Mouse (Mus musculus): ENCODE data around the gene Ripor3. TPM values are rescaled to one million over a fixed set of nuclear protein-coding genes. Genes with fewer than 3 reads are reported as not detected.
A peak's percentile ranks its signal among the peaks of the same experiment; 100 is the strongest.
"Not testable (repeated sequence)": the region's sequence is repeated elsewhere in the genome, so short reads cannot be mapped to it uniquely, and the experiment has no call there.

Ripor3 gene
- not detected in 2 replicates for total RNA-seq (2014; fragmentation: Nextera tagmentation)
- total RNA-seq (2017) = not detected in 2 replicates

DNA sequence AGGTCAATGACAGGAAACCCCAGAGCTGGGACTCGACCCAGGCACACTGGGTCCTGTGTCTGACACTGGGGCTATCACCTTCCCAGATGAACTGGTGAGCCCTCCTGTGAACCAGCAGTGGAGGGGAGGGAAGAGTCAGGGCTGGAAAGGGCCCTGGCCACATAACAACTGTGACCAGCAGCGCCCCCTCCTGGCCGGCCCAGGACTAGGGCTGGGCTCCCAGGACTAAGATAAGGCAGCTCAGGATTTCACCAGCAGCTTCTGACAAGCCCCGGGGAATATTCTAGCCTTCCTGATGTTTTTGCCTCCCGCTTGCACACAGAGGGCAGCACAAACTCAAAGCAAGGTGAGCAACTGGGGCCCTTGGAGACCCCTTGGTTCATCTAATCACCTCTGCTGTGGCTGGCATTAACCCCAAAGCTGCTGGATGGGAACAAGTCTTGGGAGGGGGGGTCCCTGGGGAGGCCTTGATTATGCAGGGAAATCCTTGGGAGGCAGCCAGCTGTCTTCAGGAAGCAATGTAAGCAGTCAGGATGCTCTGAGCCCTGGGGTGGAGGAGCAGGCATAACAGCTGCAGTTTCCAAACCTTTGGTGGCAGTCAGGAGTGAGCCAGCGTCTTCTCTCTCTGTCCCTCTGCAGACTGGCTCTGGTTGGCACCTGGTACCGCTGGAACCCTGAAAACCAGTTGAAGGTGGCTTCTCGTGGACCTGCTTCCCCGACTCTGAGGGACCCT, at the start of gene Ripor3:
Gene Ripor3 (minus strand): TSS at position 683 of the 733 bp plus-strand sequence.
- peak; percentile 61 for ATAC-seq (replicated peaks; ENCODE audit: poor library complexity, severe bottlenecking)

DNA sequence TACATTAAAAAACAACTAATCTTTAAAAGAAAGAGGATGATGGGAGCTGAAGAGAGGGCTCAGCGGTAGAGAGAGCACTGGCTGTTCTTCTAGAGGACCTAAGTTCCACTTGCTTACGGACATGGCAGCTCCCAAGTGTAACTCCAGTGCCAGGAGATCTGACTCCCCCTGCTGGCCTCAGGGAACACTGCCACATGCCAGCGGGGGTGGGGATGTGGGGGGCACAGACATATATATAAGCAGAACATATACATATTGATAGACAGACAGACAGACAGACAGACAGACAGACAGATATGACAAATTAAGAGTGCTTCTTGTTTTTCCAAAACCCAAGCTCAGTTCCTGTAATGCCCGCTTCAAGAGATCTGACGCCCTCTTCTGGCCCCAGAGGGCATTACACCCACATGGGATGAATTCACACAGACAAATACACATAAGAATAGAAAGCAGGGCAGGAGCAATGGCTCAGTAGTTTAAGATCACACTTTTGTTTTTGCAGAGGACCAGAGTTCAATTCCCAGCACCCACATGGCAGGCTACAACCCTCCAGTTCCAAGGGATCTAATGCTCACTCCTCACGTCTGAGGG, 48.9 kb upstream of the Ripor3 start:
- no peak for ATAC-seq (replicated peaks; ENCODE audit: poor library complexity, severe bottlenecking)

DNA sequence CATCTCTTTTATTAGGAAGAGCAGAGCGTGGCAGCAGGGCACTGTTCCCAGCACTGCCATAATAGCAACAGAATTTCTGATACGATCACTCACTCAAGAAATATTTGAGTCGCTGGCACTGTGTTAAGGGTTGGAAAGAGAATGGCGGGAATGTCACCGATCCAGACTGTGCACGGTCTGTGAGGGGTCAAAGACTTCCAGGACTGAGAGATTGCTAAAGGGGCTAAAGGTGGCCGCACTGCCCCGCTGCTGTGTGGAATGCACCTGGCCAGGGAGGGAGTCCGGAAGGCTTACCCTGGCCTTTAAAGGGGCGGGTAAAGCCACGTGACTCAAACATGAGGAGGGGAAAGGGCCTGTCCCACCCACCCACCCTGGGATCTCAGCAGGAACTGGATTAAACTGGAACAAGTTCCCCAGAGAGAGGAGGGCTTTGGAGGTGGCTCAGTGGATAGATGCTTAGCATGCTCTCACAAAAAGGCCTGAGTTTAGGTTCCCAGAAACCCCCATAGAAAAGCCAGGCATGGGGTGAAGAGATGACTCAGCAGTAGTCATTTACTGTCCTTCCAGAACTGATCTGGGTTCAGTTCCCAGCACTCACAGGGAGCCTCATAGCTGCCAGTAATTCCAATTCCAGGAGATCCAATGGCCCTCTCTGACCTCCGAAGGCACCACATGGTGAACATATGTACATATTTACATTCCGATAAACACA, 48.2 kb upstream of the Ripor3 start:
- ATAC-seq (replicated peaks; ENCODE audit: poor library complexity, severe bottlenecking) = no peak

DNA sequence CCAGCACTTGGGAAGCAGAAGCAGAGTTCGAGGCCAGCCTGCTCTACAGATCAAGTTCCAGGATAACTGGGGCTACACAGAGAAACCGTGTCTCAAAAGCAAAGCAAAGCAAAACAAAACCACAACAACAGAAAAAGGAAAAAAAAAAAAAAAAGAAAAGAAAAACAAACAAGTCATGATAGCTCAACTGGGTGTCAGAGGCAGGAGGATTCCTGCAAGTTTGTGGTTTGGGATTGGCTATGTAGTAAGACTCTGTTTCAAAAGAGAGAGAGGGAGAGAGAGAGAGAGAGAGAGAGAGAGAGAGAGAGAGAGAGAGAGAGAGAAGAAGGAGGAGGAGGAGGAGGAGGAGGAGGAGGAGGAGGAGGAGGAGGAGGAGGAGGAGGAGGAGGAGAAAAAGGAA, 47.5 kb upstream of the Ripor3 start:
- not testable (repeated sequence) for ATAC-seq (replicated peaks; ENCODE audit: poor library complexity, severe bottlenecking)

DNA sequence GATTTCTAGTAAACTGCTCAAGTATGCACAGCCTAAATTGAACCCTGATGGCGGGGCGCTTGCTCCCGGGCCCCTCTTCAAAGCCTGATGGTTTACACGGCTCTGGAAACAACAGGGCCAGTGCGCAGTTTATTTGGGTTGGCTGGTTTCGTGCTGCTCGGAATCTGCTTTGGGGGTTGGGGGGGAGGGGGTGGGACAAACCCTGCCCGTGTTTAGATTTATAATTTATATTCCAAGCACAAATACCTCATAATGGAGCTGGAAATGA, 46.2 kb upstream of the Ripor3 start:
- ATAC-seq (replicated peaks; ENCODE audit: poor library complexity, severe bottlenecking) = no peak

DNA sequence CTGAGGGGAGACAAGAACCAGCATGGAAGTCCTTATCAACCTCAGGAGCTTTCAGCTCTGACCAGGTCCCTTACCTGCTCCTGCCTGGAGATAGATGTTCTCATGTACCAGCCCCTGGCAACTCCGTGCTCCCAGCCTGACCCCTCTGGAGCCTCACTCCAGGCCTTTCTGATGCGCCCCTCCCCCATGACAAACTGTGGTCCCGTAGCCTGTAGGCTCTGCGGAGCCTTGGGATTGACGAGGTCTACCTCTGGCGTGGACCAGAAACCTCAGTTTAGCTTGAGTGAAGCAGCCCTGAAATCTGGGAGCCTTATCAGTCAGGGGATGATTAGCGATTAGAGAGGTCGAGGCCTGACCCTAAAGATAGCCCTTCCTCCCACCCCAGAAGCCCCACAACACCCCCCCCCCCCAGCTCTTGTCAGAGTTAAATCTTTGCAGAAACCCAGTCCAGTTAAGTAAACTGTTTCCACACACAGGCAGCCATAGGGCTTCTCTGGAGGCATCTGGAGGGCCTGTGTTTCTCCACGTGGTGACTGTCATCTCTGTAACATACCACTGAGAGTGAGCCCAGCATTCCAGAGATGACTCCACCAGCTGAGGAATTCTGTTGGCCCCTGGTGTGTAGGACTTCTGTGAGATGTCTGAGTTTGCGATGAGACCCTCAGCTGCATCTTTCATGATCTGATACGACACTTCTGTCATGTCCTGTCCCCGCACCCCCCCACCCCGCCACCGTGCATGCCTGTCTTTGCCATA, 45.7 kb upstream of the Ripor3 start:
- no peak for ATAC-seq (replicated peaks; ENCODE audit: poor library complexity, severe bottlenecking)

DNA sequence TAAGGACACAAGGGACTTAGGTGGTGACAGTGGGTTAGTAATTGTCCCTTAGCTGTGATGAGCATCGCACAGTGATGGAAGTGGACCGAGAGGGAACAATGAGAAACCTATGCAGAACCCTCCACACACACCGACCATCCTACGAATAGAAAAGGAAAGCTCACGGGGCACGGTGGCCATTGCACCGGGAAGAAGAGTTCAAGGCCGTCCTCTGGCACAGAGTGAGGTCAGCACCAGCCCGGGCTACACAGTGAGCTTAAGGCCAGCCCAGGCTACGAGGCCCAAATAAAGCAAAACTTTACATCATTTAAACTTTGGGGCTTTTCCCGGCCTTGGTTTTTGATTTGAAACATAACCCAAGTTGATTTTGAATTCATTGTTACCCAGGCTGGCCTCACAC, 43.7 kb upstream of the Ripor3 start:
- ATAC-seq (replicated peaks; ENCODE audit: poor library complexity, severe bottlenecking) = no peak

DNA sequence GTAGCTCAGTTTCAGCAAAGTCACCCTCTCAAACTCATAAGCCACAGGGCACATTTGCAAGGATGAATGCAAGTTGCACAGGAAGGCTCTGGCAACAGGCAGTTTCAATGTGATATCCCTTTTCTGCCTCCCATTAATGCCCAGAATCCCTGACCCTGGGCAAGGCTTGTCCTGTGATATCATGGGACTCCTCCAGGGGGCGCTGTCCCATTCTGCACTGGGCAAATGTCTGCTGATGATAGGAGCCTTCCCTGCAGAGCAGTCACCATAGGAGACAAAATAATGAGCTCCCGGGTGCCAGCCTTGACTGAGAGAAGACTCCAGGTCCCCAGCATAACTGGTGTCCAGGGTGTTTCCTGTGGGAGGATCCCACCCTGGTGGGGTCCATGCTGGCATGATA, 42.3 kb upstream of the Ripor3 start:
- ATAC-seq (replicated peaks; ENCODE audit: poor library complexity, severe bottlenecking) = 0 out of 2 replicates have a peak, but pooled peaks have one; percentile 52

DNA sequence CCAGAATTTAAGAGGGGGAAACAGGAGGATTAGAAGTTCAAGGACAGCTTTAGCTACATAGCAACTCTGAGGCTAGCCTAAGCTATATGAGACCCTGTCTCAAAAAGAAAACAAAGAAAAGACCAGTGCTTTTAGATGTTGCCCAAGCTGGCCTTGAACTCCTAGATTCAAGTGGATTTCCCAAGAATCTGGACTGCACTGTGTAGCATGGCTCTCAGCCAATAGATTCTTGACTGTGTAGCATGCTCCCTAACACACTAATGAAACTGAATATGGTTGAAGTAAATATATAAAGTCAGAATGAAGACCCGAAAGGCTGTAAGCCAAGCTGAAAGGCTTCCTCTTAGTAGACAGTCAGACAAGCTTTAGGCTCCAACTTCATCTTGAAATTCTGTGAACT, 41.7 kb upstream of the Ripor3 start:
- ATAC-seq (replicated peaks; ENCODE audit: poor library complexity, severe bottlenecking) = no peak

DNA sequence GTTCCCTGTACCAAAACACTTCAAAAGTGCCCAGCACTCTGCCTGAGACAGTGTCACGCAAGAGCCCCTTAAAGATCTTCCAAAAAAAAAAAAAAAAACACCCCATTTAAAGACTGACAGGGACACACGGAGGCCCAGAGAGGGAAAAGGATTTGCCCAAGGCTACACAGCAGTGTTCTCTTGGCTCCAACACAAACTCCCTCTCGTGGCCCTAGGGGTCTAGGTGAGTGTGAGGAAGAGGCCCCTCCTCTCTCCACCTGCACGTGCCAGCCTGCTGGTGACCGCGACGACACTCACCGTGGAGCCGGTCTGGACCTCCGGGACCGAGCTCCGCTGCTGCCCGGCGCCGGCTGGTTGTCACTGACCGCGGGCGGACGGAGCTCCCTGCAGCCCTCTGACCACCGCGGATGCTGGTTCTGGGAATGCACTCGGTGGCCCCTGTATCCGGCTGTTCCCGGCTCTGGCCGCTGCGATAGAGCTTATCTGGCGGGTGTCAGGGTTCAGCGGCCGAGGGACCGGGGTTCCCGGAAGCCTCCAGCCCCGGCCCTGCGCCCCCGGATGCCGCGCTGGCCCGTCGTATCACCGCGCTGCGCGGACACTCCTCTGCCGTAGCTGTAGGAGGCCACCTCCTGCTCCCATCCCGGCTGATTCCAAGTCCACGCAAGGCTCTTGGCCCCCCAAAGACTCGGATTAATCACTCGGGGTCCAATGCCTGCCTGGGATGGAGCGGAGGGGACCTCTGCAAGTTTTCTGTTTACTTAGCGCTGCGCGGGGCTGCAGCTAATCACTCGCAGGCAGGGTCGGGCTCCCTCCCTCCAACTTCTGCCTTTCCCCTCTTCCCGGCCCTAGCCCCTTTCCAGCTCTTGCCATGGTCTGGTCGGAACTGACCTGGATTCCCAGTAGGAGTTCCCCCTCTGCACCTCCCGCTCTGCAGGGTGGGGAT, 39.9 kb upstream of the Ripor3 start:
- peak; percentile 20 for ATAC-seq (replicated peaks; ENCODE audit: poor library complexity, severe bottlenecking)

DNA sequence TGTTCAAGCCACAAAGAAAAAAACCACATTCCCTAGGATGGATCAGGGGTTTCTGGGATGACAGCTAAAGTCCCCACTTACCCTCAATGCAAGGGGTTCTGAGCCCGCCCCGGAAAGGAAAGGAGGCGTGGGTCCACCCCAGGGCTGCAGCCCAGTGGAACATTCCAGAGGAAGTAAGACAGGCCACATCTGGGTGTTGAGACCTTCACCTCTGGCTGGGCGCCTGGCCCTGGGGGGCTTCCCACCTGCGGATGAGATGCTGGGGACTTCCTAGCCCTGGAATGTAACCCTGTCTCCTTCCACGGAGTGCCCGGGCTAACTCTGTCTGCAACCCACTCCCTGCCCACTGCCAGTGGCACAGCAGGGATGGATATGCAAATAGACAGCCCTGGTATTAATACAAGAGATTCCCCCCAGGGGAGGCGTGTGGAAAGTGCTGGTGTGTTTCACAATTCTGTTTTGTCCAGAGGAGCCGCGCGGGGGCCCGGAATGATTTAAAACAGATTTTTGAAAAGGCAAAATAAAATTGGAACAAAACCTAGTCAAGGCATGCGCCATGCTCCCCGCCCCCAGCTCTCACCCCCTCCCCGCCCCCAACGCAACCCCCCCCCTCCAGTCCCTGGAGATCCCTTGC, 38.7 kb upstream of the Ripor3 start:
- ATAC-seq (replicated peaks; ENCODE audit: poor library complexity, severe bottlenecking) = no peak

DNA sequence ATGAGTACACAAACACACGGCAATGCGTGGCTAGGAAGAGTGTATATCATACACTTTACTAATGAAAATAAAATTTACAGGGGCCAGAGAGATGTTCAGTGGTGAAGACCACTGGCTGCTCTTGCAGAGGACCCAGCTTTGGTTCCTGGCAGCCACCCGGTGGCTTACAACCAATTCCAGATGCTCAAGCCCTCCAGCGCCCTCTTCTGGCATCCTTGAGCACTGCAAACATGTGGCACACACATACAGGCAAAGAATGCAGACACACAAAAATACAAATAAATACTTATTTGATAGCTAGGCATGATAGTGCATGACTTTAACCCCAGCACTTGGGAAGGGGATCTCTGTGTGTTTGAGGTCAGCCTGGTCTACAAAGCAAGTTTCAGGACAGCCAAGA, 36.0 kb upstream of the Ripor3 start:
- no peak for ATAC-seq (replicated peaks; ENCODE audit: poor library complexity, severe bottlenecking)

DNA sequence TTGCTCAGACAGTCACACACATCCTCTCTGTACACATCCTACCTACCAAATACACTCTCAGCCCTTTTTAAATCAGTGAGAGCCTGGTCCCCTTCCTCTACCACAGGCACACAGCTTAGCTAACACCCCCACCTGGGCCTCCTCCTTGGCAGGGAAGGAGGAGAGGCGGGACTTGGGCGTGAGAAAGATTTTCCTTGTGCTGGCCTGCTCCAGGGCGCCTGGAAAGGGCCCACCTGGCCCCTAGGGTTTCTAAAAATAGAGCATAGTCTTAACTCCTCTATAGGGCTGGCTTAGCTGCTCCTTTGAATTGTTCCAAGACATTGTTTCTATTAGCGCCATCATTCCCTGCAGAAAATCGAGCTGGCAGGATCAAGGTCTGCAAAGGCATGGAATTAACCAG, 35.4 kb upstream of the Ripor3 start:
- no peak for ATAC-seq (replicated peaks; ENCODE audit: poor library complexity, severe bottlenecking)

DNA sequence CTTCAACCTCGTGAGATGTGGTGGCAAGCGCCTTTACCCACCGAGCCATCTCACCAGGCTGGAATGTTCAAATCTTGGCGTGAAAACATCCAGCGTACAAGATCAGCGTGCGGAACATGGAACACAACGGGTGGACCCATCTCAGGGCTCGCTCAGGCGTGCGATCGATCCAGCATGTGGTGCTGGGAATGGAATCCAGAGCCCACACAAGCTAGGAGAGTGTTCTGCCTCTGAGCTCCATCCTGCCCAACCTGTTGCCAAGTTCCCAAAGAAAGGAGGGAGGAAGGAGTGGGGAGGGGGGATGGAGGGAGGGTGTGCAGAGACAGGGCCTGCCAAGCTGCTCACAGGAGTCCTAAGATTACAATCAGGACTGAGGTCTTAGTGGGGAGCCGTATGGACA, 34.9 kb upstream of the Ripor3 start:
- no peak for ATAC-seq (replicated peaks; ENCODE audit: poor library complexity, severe bottlenecking)

DNA sequence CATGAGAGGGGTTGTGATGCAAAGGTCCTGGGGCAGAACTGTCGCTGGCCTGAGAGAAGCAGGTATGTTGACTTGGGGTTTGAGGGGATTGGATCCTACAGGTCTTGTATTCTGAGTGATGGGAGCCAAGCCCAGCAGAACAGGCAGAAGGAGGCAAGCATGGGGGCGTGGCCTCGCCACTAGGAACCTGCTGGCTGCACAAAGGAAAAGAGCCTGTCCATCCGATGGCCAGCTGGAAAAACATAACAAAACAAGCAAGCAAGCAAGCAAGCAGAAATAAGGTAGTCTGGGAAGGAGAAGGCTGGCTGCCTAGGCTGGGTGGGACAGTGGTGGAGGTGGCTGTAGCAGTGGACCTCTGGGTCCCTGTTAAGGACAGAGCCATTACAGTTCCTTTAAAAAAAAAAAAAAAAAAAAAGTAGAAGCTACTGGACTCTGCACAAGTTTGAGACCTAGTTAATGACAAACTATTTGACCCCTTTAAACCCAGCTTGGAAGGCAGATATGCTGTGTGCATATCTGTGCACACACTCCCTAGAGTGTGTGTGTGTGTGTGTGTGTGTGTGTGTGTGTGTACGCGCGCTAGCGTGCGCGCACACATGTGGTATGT, 34.4 kb upstream of the Ripor3 start:
- no peak for ATAC-seq (replicated peaks; ENCODE audit: poor library complexity, severe bottlenecking)

DNA sequence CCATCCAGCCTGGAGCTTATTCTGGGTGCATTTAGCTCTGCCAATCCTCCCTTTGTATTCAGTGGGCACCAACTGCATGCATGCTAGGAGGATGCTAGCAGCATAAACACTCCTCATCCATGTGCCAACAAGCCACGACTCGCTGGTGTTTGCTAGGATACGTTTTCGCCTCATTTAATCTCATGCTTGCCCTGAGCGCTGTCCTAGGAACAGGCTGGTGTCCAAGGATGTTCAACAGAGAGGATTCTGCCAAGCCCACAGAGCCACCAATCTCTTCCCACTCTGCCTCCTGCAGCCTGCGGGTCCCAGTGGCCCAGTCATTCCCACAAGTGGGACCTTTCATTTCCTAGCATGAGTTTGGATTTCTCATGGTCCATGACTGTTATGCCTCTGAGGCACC, 31.6 kb upstream of the Ripor3 start:
- ATAC-seq (replicated peaks; ENCODE audit: poor library complexity, severe bottlenecking) = no peak

DNA sequence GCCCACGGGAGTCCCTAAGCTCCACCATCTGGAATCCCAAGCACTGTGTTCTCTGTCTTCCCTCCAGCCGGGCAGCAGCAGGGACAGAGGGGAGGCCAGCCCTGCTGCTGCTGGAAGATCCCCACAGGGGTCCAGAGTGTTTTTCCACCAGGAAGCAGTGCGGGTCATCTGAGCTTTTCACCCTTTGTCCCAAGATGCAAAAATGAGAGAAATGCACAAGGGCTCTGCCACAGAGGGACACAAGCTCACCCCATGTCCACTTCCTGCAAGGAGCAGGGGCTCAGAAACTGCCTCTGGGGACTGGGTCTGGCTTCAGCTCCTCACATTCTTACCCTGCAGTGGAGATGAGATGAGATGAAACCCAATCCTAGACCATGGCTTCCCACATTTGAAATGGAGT, 30.3 kb upstream of the Ripor3 start:
- no peak for ATAC-seq (replicated peaks; ENCODE audit: poor library complexity, severe bottlenecking)

DNA sequence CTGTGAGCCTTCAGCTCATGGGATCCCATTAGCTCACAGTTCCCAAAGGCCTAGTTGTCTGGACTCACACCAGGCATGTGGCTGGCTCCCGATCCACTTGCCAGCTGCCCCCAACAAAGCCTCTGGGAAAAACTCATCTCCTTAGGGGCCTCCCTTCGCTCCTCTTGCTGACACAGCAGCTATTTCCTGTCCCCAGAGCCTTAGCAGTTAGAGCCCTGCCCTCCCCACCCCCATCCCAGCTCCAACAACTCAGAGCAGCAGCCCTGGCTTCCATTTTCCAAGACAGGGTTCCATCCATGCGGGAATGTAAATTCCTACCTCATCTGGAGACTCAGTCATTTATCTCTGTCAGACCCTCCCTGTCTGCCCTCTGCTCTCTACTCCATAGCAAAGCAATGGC, 26.6 kb upstream of the Ripor3 start:
- ATAC-seq (replicated peaks; ENCODE audit: poor library complexity, severe bottlenecking) = no peak

DNA sequence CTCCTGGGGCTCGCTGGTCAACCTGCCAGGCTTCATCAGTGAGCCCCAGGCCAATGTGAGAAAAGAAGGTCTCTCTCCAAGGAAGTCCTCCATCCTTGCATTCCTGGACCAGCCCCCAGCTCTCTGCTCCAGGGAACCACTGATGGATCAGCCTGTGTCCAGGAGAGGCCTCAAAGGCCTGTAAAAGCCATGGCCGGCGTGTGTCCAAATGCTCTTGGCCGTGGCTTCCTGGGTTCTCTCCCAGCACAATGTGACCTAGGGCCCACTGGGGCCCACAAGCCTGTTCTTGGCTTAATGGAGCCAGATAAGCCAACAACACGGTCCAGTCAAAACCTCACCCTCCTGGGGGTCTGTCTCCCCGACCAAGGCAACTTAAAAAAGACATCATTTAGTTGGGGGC, 25.5 kb upstream of the Ripor3 start:
- ATAC-seq (replicated peaks; ENCODE audit: poor library complexity, severe bottlenecking) = no peak

Measured in granulocyte monocyte progenitor cell, adult 5-6 weeks (primary cell).